Mouse (Mus musculus) limb, embryonic 10.5 days (tissue): ENCODE measurements around the gene Pgm2. TPM values are rescaled to one million over a fixed set of nuclear protein-coding genes. Genes with fewer than 3 reads are reported as not detected.

Experiments
- DNase-seq: peaks from one replicate; pipeline ENCODE4 v3.0.0-alpha.2; 2017; ENCODE audit warnings: low spot score
- H3K27ac ChIP-seq: fragments of 300-500 bp; sonication (generic); 2 replicates; pipeline ENCODE4 v1.5.1; 2016; ENCODE audit warnings: mild to moderate bottlenecking
- H3K27me3 ChIP-seq: fragments of 300-500 bp; sonication (generic); 2 replicates; pipeline ENCODE4 v1.6.1; 2016; ENCODE audit warnings: low read depth, mild to moderate bottlenecking; ENCODE audit not compliant: poor library complexity, severe bottlenecking
- H3K36me3 ChIP-seq: fragments of 300-500 bp; sonication (generic); 2 replicates; pipeline ENCODE4 v1.6.1; 2016; ENCODE audit warnings: mild to moderate bottlenecking, moderate library complexity
- H3K4me1 ChIP-seq: fragments of 300-500 bp; sonication (generic); 2 replicates; pipeline ENCODE4 v1.6.1; 2016
- H3K4me3 ChIP-seq: fragments of 300-500 bp; sonication (generic); 2 replicates; pipeline ENCODE4 v1.5.1; 2016; ENCODE audit warnings: mild to moderate bottlenecking, moderate library complexity
- H3K9me3 ChIP-seq: fragments of 300-500 bp; sonication (generic); replicated peaks from 2 replicates; pipeline ENCODE4 v1.6.1; 2016; ENCODE audit warnings: mild to moderate bottlenecking
- WGBS: fragments of 180-500 bp; shearing (Covaris S2); methylation state at CpG from one replicate; pipeline ENCODE4 v1.1.7; 2016; 5-methylcytosine and 5-hydroxymethylcytosine counted together
- polyA plus RNA-seq: library from polyadenylated mRNA; unstranded; fragments of >200 nt; fragmentation: Nextera tagmentation; extraction: Ambion mirVana; gene quantifications from 2 replicates; pipeline ENCODE4 v1.2.1, GENCODE M21; 2016

Gene Pgm2
- polyA plus RNA-seq = 22.5 and 26.8 TPM in 2 replicates

- Histone ChIP-seq H3K4me1 (peaks cover 14% of the 10 kb centered on the region), H3K36me3 (peaks cover 7% of the 10 kb centered on the region), H3K9me3 (no peaks in the 10 kb centered on the region), H3K27ac (peak within 1 kb of the TSS; percentile 87), H3K4me3 (peak within 1 kb of the TSS; percentile 87), H3K27me3 (no peaks in the 10 kb centered on the region)
- WGBS = under 1% methylated on average over 43 of the region's 43 CpGs
- DNase-seq = peak; percentile 89
Measured at GRCm38 (mm10) chr5:64092748-64093292, at the start of gene Pgm2. Gene Pgm2 (plus strand): TSS chr5:64092950.

- Histone ChIP-seq H3K36me3 (no peaks in the 10 kb centered on the region), H3K4me3 (no peak overlapping the region), H3K27me3 (no peaks in the 10 kb centered on the region), H3K4me1 (peaks cover 16% of the 10 kb centered on the region), H3K9me3 (no peaks in the 10 kb centered on the region), H3K27ac (no peak overlapping the region; the same call in 1 of the 2 replicates)
- 66% methylated on average over 5 of the region's 5 CpGs for WGBS
- DNase-seq = no peak
Measured at GRCm38 (mm10) chr5:64043694-64044453, 48.9 kb upstream of the Pgm2 start.

GRCm38 (mm10) chr5:64044790-64045189, 48.0 kb upstream of the Pgm2 start:
- Histone ChIP-seq H3K4me1 (peaks cover 16% of the 10 kb centered on the region), H3K36me3 (no peaks in the 10 kb centered on the region), H3K4me3 (no peak overlapping the region), H3K9me3 (no peaks in the 10 kb centered on the region), H3K27ac (no peak overlapping the region), H3K27me3 (no peaks in the 10 kb centered on the region)
- no peak for DNase-seq
- WGBS = 91% methylated on average over 18 of the region's 18 CpGs

- no peaks in the 10 kb centered on the region for H3K27me3 ChIP-seq
- 91% methylated on average over 8 of the region's 8 CpGs for WGBS
- H3K4me1 ChIP-seq = peaks cover 16% of the 10 kb centered on the region
- H3K36me3 ChIP-seq = no peaks in the 10 kb centered on the region
- no peaks in the 10 kb centered on the region for H3K9me3 ChIP-seq
- H3K4me3 ChIP-seq = no peak overlapping the region
- DNase-seq = no peak
- no peak overlapping the region for H3K27ac ChIP-seq
Measured at GRCm38 (mm10) chr5:64045502-64045901, 47.2 kb upstream of the Pgm2 start.

- 54% methylated on average over 11 of the region's 11 CpGs for WGBS
- no peaks in the 10 kb centered on the region for H3K9me3 ChIP-seq
- H3K36me3 ChIP-seq = no peaks in the 10 kb centered on the region
- H3K27ac ChIP-seq = no peak overlapping the region
- H3K4me1 ChIP-seq = peaks cover 16% of the 10 kb centered on the region
- H3K27me3 ChIP-seq = no peaks in the 10 kb centered on the region
- peak; percentile 34 for DNase-seq
- no peak overlapping the region for H3K4me3 ChIP-seq
Measured at GRCm38 (mm10) chr5:64046995-64047394, 45.8 kb upstream of the Pgm2 start.

- Histone ChIP-seq H3K27me3 (no peaks in the 10 kb centered on the region), H3K27ac (no peak overlapping the region), H3K9me3 (no peaks in the 10 kb centered on the region), H3K36me3 (no peaks in the 10 kb centered on the region), H3K4me1 (peaks cover 16% of the 10 kb centered on the region), H3K4me3 (no peak overlapping the region)
- 48% methylated on average over 6 of the region's 6 CpGs for WGBS
- no peak for DNase-seq
Measured at GRCm38 (mm10) chr5:64047921-64048320, 44.8 kb upstream of the Pgm2 start.

- Histone ChIP-seq H3K27ac (no peak overlapping the region), H3K27me3 (no peaks in the 10 kb centered on the region), H3K4me1 (peaks cover 16% of the 10 kb centered on the region), H3K4me3 (no peak overlapping the region), H3K36me3 (no peaks in the 10 kb centered on the region), H3K9me3 (no peaks in the 10 kb centered on the region)
- DNase-seq = no peak
- WGBS = 74% methylated on average over 3 of the region's 3 CpGs
Measured at GRCm38 (mm10) chr5:64048605-64049004, 44.1 kb upstream of the Pgm2 start.

- Histone ChIP-seq H3K4me3 (no peak overlapping the region), H3K4me1 (peaks cover 16% of the 10 kb centered on the region), H3K9me3 (no peaks in the 10 kb centered on the region), H3K27ac (no peak overlapping the region), H3K36me3 (no peaks in the 10 kb centered on the region), H3K27me3 (no peaks in the 10 kb centered on the region)
- 85% methylated on average over 5 of the region's 5 CpGs for WGBS
- DNase-seq = no peak
Measured at GRCm38 (mm10) chr5:64049256-64049655, 43.5 kb upstream of the Pgm2 start.

GRCm38 (mm10) chr5:64053010-64053409, 39.7 kb upstream of the Pgm2 start:
- H3K27me3 ChIP-seq = no peaks in the 10 kb centered on the region
- no peak for DNase-seq
- 0 out of 2 replicates have a peak, but pooled peaks cover under 1% of the 10 kb centered on the region for H3K4me1 ChIP-seq
- H3K4me3 ChIP-seq = no peak overlapping the region
- WGBS = 94% methylated on average over 5 of the region's 5 CpGs
- H3K36me3 ChIP-seq = no peaks in the 10 kb centered on the region
- H3K9me3 ChIP-seq = no peaks in the 10 kb centered on the region
- no peak overlapping the region for H3K27ac ChIP-seq

- no peak overlapping the region for H3K27ac ChIP-seq
- DNase-seq = no peak
- H3K27me3 ChIP-seq = no peaks in the 10 kb centered on the region
- H3K36me3 ChIP-seq = no peaks in the 10 kb centered on the region
- no peak overlapping the region for H3K4me3 ChIP-seq
- 93% methylated on average over 6 of the region's 6 CpGs for WGBS
- H3K9me3 ChIP-seq = no peaks in the 10 kb centered on the region
- H3K4me1 ChIP-seq = no peaks in the 10 kb centered on the region
Measured at GRCm38 (mm10) chr5:64056210-64056609, 36.5 kb upstream of the Pgm2 start.

GRCm38 (mm10) chr5:64060881-64061280, 31.9 kb upstream of the Pgm2 start:
- Histone ChIP-seq H3K4me1 (no peaks in the 10 kb centered on the region), H3K4me3 (no peak overlapping the region), H3K27ac (no peak overlapping the region), H3K36me3 (no peaks in the 10 kb centered on the region), H3K27me3 (no peaks in the 10 kb centered on the region), H3K9me3 (no peaks in the 10 kb centered on the region)
- no peak for DNase-seq
- WGBS = 95% methylated on average over 8 of the region's 8 CpGs

GRCm38 (mm10) chr5:64061643-64062042, 31.1 kb upstream of the Pgm2 start:
- 82% methylated on average over 7 of the region's 7 CpGs for WGBS
- no peak overlapping the region for H3K4me3 ChIP-seq
- no peaks in the 10 kb centered on the region for H3K27me3 ChIP-seq

GRCm38 (mm10) chr5:64062882-64063621, 29.7 kb upstream of the Pgm2 start:
- Histone ChIP-seq H3K27ac (no peak overlapping the region), H3K4me3 (no peak overlapping the region), H3K36me3 (no peaks in the 10 kb centered on the region), H3K4me1 (no peaks in the 10 kb centered on the region), H3K9me3 (no peaks in the 10 kb centered on the region), H3K27me3 (no peaks in the 10 kb centered on the region)
- DNase-seq = no peak
- WGBS = 82% methylated on average over 4 of the region's 4 CpGs

More at GRCm38 (mm10) chr5:64061643-64062042, 31.1 kb upstream of the Pgm2 start:
- Histone ChIP-seq H3K27ac (no peak overlapping the region), H3K4me1 (no peaks in the 10 kb centered on the region), H3K36me3 (no peaks in the 10 kb centered on the region), H3K9me3 (no peaks in the 10 kb centered on the region)
- DNase-seq = no peak
